Mouse (Mus musculus) spleen, adult 2 months (tissue): ENCODE results near the gene Plxdc1. TPM values are rescaled to one million over a fixed set of nuclear protein-coding genes. Genes with fewer than 3 reads are reported as not detected.

ENCODE experiments used
- DNase-seq, 2 experiments: peaks; one replicate each; pipeline versions ENCODE4 v3.0.0 to v3.0.0-alpha.2; 2012 to 2021; ENCODE audit warnings: low spot score in 2 of 2, low read depth in 1 of 2
- H3K27ac ChIP-seq: fragments of 200-500 bp; 2 replicates; pipeline ENCODE4 v1.5.1; 2012; ENCODE audit warnings: low read length, inconsistent platforms; ENCODE audit not compliant: insufficient read depth
- H3K27me3 ChIP-seq: fragments of 200-500 bp; 2 replicates; pipeline ENCODE4 v1.6.1; 2012; ENCODE audit warnings: mild to moderate bottlenecking, moderate library complexity, low read length, inconsistent platforms; ENCODE audit not compliant: control insufficient read depth, insufficient read depth
- H3K36me3 ChIP-seq: fragments of 200-500 bp; 2 replicates; pipeline ENCODE4 v1.6.1; 2012; ENCODE audit warnings: mild to moderate bottlenecking, low read length, inconsistent platforms; ENCODE audit not compliant: control insufficient read depth, insufficient read depth
- H3K4me1 ChIP-seq: fragments of 200-500 bp; 2 replicates; pipeline ENCODE4 v1.6.1; 2011; ENCODE audit warnings: inconsistent platforms; ENCODE audit not compliant: control insufficient read depth, insufficient read depth, insufficient read length
- H3K4me3 ChIP-seq: fragments of 200-500 bp; 2 replicates; pipeline ENCODE4 v1.5.1; 2011; ENCODE audit warnings: mild to moderate bottlenecking, inconsistent platforms; ENCODE audit not compliant: insufficient read depth, insufficient read length; ENCODE audit errors: extremely low read depth
- CTCF ChIP-seq: fragments of 200-500 bp; IDR thresholded peaks from 2 replicates; pipeline ENCODE4 v1.5.1; 2011; ENCODE audit warnings: mild to moderate bottlenecking, inconsistent platforms; ENCODE audit not compliant: insufficient read depth, insufficient read length, insufficient replicate concordance; ENCODE audit errors: extremely low read depth
- POLR2A ChIP-seq: fragments of 200-500 bp; IDR thresholded peaks from 2 replicates; pipeline ENCODE4 v1.6.1; 2011; ENCODE audit warnings: low read depth, low read length, inconsistent platforms
- WGBS: fragments of 180-500 bp; shearing (Covaris S2); methylation state at CpG from one replicate; pipeline ENCODE4 v1.1.7; 2018; 5-methylcytosine and 5-hydroxymethylcytosine counted together
- polyA plus RNA-seq: library from polyadenylated mRNA; depleted of rRNA; stranded (reverse); fragments of >200 nt; gene quantifications from 2 replicates; pipeline ENCODE4 v1.2.3, GENCODE M21; 2012

Gene Plxdc1
- polyA plus RNA-seq, 1 experiment: 9.7 TPM

DNA sequence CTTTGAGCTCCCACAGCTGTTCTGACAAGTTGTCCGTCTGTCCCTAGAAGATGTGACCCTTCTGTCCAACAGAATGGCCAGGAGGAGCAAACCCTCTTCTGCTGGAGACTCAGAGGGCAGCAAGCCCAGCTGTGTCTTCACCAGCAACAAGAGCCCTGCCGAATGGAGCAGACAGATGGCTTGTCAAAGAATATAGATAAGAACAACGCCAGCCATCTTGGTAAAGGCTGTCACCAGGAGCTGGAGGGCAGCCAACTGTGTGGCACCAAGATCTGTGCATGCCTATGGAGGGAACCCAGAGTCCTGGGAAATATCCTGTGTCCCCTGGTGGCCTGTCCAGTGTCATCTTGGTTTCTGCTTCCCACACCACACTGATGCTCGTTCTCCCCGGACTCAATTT, 78.3 kb downstream of the Plxdc1 start:
- TF ChIP-seq CTCF (no peak), POLR2A (no peak)
- Histone ChIP-seq H3K36me3 (no peaks in the 10 kb centered on the region), H3K4me1 (no peaks in the 10 kb centered on the region; the same call in 1 of the 2 replicates), H3K27ac (no peak overlapping the region), H3K4me3 (no peak overlapping the region), H3K27me3 (no peaks in the 10 kb centered on the region)
- DNase-seq: no peak
- 74% methylated on average over 5 of the region's 5 CpGs for WGBS

DNA sequence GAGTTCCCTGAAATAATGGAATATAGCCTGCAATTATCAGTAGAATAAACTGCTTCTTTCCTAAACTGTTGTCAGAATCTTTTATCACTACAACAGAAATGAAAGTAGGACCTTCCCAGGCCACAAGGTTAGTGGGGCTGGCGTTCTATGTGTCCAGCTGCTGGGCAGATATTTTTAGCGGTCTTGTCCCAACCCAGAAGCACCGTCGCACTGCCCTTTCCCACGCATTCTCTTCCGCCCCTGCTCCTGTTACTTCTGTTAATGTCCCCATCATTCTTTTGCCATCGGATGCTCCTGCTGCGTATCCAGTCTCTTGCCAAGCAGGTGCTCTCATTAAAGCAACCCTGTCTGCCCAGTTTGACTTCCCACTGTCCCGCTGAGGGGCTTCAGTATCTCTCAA, 79.3 kb downstream of the Plxdc1 start:
- DNase-seq: no peak
- TF ChIP-seq CTCF (no peak), POLR2A (no peak)
- Histone ChIP-seq H3K27me3 (no peaks in the 10 kb centered on the region), H3K4me3 (no peak overlapping the region), H3K36me3 (no peaks in the 10 kb centered on the region), H3K27ac (no peak overlapping the region), H3K4me1 (no peaks in the 10 kb centered on the region; the same call in 1 of the 2 replicates)
- 86% methylated on average over 9 of the region's 9 CpGs for WGBS

DNA sequence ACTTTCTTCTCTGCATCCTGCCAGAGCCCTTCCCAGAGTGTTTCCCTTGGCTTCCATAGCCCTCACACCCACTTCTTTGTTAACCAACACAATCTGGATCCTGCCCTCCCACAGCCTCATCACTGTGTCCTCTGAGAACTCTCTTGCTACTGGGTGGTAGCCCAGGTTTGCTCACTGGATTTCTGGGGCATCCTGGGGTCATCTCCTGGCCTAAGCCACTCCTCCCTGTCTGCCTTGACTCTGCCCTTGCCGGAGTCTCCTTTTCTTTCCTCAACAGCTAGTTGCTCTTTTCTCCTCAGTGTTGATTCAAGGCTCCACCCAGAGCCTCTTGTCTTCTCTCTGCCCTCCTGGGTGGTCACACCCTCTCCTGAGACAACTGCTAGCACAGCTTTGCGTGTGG, 80.3 kb downstream of the Plxdc1 start:
- H3K4me1 ChIP-seq: no peaks in the 10 kb centered on the region; the same call in 1 of the 2 replicates
- 78% methylated on average over 2 of the region's 2 CpGs for WGBS
- TF ChIP-seq CTCF (no peak), POLR2A (no peak)
- no peaks in the 10 kb centered on the region for H3K36me3 ChIP-seq
- no peak overlapping the region for H3K27ac ChIP-seq
- no peak for DNase-seq
- no peak overlapping the region for H3K4me3 ChIP-seq
- H3K27me3 ChIP-seq: no peaks in the 10 kb centered on the region

DNA sequence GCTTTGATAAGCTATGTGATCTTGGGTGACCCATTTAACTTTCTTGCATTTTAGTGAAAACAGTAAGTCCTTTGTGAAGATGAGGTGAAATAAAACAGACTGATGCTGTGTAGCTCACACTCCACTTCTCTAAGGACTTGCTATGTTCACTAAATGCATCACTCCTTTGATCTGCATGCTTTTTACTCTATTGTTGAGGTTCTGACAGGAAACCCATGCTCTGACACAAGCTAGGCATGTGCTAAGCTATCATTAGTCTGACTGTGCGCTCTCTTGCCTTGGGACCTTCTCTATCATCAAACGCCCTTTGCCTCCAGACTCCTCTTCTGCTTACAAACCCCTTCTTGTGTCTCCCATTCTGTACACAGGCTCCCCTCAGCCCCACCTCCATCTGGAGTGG, 80.7 kb downstream of the Plxdc1 start:
- DNase-seq: peak in 1 of 2 experiments; percentile 17
- H3K27ac ChIP-seq: no peak overlapping the region
- H3K36me3 ChIP-seq: no peaks in the 10 kb centered on the region
- H3K4me3 ChIP-seq: no peak overlapping the region
- TF ChIP-seq CTCF (no peak), POLR2A (no peak)
- WGBS: 93% methylated on average over 2 of the region's 2 CpGs
- no peaks in the 10 kb centered on the region; the same call in 1 of the 2 replicates for H3K4me1 ChIP-seq
- H3K27me3 ChIP-seq: no peaks in the 10 kb centered on the region

DNA sequence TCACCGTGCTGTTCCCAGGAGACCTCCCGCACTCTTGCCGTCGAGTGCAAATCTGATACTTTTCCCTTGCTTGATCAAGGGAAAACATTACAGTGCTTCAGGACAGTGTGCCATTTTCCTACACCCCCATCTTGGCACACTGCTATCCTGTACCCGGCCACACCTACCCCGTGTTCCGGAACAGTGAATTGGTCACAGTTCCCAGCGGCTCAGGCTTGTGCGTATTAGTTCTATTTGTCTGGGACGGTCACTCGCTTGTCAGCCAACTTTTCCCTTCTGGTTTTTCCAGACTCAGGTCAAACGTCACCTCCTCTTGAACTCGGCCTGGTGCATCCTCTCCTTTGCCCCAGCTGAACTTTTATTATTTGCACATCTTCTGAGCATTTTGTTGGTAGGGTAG, 81.4 kb downstream of the Plxdc1 start:
- Histone ChIP-seq H3K27ac (no peak overlapping the region), H3K36me3 (no peaks in the 10 kb centered on the region), H3K4me3 (no peak overlapping the region), H3K27me3 (no peaks in the 10 kb centered on the region), H3K4me1 (no peaks in the 10 kb centered on the region; the same call in 1 of the 2 replicates)
- 91% methylated on average over 13 of the region's 13 CpGs for WGBS
- TF ChIP-seq CTCF: no peak
- TF ChIP-seq POLR2A: no peak
- no peak for DNase-seq

DNA sequence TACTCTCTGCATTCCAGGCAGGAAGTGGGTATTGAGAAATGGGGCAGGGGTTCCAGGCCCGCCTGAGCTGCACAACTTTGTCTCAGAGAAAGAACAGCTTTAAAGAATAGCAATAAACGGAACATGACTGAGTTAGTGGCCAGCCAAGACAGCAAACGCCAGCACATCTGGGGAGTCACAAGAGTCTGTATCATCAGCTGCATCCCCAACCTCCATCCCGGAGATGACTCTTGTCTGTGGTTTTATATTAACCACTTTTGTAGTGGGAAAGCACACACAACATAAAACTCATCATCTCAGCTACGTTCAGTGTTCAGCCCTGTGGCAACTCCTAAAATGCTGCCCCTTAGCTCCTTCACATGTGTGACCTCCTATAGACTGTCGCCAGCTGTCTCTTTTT, 84.4 kb downstream of the Plxdc1 start:
- no peak overlapping the region for H3K27ac ChIP-seq
- 63% methylated on average over 6 of the region's 6 CpGs for WGBS
- no peaks in the 10 kb centered on the region for H3K27me3 ChIP-seq

DNA sequence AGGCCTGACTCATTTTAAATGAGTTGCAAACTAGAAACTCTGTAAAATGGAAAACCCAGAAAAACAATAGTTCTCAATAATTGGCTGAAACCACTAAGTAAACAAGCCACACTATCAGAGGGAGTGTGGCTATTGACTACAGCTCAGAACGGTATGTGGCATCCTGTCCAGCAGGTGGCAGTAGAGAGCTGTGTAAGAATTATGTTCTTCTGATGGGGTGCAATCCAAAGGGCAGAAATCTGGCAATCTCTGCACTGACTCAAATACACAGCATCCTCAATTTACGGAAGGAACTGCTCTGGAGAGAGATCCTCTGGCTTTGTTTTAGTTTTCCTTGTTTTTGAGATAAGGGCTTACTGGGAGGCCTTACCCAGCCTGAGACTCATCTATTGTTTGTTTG, 86.4 kb downstream of the Plxdc1 start:
- peak; percentile 63 to 76 for DNase-seq
- H3K4me1 ChIP-seq: no peaks in the 10 kb centered on the region
- TF ChIP-seq POLR2A: no peak
- TF ChIP-seq CTCF: peak; percentile 64; the same call in 1 of the 2 replicates
- no peak overlapping the region for H3K27ac ChIP-seq
- H3K36me3 ChIP-seq: no peaks in the 10 kb centered on the region
- no peak overlapping the region for H3K4me3 ChIP-seq
- 2% methylated on average over 2 of the region's 2 CpGs for WGBS
- no peaks in the 10 kb centered on the region for H3K27me3 ChIP-seq

More for the DNA sequence above, 84.4 kb downstream of the Plxdc1 start:
- DNase-seq: no peak
- TF ChIP-seq CTCF: no peak
- no peak for TF ChIP-seq POLR2A
- H3K36me3 ChIP-seq: no peaks in the 10 kb centered on the region
- no peak overlapping the region for H3K4me3 ChIP-seq
- no peaks in the 10 kb centered on the region; the same call in 1 of the 2 replicates for H3K4me1 ChIP-seq
